Mouse (Mus musculus) embryo, embryonic 10 days (tissue): Measurements from ENCODE around the gene Ccdc42.
A peak's percentile ranks its signal among the peaks of the same experiment; 100 is the strongest.

Experiments used
- DNase-seq: peaks from one replicate; pipeline ENCODE4 v3.0.0-alpha.2; 2015; ENCODE audit warnings: low spot score

Gene Ccdc42

DNA sequence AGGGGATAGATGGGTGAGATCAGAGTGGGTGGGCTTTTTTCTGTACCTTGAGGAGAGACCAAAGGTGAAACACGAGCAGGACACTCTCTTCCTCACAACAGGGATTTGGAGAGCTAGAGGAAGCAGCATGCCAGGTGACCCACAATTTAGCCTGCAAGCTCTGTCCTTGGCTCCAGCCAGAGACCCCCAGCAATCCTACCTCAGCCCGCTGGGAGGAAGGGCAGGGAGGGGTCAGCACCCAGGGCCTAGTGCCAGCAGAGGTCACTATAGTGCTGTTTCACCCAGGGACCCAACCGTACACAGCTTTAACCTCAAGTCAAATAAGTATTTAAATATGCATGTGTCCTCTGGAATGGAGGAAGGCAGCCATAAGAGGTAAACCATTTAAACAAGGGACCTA, 931 bp upstream of the Ccdc42 start:
- peak; percentile 70 for DNase-seq

DNA sequence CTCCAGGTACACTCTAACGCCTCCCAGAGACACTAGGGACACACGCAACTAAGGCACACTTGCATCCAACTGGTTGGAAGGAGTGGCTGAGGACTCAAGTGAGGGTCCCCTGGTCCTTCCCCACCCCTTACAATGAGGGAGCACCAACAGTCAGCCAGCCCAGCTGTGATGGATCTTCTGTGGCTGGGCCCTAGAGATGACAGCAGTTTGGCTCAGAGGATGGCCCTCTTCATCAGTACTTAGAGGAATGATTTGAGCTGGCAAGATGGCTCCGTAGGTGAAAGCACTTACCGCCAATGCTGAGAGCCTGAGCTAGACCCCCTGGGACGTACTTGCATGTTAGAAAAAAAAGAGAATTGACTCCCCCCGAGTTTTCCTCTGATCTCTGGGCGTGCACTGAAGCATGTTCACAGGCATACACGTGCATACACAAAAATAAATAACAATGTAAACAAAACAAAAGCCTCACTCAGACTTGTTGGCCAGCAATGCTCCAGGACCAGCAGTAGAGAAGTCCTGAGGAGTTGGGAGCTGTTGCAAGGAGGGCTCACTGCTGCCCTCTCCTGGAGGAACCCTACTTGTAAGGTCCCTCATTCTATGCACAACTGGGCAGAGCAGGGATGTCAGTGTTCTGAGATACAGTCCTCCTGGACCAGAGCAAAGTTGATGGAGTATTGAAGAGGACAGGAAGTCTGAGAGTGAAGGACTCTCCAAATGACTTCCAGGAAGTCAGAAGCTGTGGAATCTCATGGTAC, 2.4 kb downstream of the Ccdc42 start:
- peak; percentile 89 for DNase-seq

DNA sequence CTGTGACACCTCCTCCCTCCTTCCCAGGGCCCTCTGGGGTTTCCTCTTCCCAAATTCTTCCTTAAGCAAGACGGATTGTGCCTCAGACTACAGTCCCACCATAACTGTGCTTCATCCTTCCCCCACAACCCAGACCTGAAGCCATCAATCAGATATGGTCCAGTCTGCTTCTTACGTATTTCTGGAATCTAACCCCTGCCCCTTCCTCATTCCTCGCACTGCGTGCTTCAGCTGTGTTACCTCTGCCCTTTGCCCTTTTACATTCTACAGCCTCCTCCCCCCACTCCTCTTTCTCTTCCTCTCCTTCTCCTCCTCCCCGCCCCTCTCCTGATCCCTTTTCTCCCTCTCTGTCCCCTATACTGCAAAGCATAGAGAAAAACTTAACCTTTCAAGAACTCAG, 4.9 kb downstream of the Ccdc42 start:
- DNase-seq, result peak; percentile 87

DNA sequence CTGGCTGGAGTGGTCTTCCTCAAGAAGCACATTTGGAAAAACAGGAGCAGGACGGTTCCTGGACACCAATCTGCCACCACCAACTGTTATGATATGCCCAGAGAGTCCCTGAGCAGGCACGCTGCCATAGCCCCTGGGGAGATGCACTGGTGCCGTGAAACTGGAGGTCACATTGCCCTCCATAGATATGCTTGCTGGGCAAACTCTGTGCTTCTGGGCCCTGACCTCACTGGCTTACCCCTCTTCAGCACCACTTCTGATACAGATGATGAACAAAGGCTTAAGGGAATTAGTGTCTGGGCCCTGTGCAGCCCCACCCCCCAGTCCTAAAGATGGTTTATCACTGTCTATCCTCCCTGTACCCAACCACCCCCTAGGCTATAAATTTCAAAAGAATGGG, 6.4 kb downstream of the Ccdc42 start:
- DNase-seq, result no peak

DNA sequence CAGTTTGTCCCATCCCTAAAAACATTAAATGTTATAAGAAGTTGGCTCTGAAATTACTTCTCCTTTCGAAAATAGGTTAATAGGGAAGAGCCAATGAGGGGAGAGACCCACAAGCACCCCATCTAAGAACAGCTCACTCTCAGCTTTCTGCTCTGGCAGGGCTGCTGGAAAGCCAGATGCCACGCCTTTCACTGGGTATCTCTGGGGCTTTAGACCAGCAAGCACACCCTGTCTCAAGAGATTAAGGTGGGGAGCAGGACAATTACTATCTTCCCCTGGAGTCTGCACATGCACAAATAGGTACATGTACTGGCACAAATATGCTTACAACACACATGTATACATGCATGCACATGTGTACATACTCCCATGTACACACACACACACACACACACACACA, 11.1 kb downstream of the Ccdc42 start:
- no peak for DNase-seq

DNA sequence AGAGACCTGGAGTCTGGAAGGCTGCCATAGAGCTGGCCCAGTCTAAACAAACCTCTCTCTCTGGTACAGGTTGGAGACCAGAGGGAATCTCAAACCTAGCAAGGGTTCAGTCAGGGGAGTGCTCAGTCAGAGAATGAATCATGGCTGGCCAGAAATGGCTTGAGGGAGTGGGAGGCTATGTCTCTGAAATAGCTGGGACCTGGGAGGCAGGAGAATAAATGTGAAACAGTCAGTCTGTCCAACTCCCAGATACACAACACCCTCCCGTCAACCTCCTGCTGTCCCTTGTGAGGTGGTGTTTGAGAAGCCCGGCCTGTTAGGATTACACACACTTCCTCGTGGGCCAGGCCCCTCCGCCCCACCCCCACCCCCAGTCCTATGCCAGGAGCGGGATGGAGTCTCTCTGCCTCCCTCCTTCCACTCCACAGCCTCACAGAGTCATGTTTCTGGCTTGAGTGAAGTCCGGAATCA, 13.8 kb downstream of the Ccdc42 start:
- DNase-seq, result peak; percentile 47

DNA sequence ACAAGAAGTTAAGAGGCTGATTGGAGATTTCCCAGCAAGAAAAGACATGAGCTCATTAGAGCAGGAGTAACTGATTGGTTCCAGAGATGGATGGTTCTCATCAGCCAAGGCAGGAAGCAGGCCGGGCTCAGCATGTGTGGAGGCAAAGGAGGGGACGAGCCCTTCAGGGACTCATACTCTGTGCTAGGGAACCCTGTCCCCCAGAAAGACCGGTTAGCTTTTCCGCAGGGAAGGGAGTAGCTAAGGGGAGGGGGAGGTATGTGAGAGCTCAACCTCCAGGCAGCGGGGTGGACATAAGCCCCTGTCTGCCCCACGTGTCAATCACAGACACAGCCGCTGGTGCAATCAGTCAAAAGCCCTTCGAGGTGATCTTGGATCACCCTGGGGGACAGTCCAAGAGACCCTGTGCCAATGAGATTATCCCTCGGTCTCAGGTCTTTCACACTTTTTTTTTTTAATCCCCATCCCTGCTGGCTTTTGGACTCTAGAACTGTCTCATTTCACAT, 14.7 kb downstream of the Ccdc42 start:
- peak; percentile 73 for DNase-seq

DNA sequence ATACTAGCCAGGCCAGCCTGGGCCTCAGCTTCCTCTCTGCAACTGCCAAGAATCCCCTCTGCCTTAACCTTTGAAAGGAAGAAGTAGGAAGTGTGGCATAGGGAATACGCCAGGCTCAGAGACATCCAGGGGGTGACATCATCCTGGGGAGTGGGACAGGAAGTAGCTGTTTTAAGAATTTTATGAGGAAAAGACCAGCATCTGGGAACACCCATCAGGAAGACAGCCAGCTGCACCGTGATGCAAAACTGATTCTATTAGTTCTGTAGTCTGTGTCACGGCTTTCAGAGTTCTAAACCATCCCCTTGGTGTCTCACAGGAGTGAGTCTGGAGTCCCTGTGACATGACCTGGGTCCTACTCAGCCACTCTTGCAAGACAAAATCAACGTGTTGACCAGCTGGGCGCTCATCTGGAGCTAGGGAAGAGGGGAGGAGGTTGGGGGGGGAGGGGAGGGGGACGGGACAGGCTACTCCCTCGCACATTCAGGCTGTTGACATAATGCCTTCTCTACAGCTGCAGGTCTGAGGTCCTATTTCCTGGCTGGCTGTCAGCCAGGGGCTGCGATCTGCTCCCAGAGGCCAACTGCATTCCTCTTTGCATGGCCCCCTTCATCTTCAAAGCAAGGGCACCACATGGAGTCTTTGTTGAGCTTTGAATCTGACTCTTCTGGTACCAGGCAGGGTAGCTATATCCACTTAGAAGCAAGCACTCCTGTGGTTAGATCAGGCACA, 15.5 kb downstream of the Ccdc42 start:
- peak; percentile 62 for DNase-seq

DNA sequence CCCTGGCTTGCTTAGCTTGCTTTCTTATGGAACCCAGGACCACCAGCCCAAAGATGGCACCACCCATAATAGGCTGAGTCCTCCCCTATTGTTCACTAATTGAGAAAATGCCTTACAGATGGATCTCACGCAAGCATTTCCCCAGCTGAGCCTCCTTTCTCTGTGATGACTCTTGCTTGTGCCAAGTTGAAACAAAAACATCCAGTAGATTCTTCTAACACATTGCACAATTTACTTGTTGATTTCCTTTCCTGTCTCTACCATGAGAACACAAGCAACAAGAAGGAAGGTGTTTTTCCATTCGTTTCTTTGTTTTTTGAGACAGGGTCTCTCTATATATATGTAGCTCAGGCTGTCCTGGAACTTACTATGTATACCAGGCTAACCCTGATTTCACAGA, 20.2 kb downstream of the Ccdc42 start:
- DNase-seq, result no peak

DNA sequence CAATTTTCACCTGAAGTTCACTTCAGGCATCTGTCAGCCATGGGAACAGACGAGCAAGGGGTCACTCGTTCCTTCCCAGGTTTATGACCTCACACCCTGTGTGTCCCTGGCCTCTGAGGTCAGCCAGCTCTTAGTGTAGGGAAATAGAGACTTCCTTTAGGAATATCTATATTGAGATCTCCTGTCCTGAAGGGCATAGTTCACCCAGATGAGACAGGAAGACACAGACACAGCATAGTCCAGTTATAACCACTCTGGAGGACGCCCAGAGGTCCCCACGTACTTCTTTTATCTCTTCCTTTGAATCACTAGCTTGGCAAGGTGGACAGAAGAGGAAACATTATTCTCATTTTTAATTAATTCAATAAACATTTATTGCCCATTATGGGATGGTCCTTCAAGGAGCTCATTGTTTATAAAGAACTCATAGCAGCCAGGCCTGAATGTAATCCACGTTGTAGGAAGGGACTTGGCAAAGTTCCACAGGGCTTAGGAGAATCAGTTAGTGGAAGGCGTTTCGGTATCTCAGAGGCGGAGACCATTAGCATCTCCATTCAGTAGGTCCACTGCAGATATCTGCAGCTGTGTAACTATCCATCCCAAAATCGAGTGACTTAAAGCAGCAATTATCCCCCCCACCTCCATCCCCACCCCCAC, 23.2 kb downstream of the Ccdc42 start:
- no peak for DNase-seq

DNA sequence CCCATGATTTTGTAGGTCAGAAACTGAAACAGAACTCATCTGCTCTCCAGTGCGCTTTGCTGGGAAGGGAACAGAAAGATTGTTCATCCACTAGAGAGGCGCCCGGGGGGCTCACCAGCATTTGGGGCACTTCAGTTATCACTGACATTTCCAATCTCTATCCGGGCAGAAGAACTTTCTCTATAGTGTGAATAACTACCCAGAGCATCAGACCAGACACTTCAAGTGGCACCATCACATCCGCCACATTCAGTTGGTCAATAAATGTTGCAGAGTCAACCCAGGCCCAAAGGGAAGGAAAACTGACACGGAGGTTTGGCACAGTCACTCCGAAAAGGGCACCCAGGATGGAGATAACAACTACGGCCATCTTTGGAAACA, 23.7 kb downstream of the Ccdc42 start:
- no peak for DNase-seq

DNA sequence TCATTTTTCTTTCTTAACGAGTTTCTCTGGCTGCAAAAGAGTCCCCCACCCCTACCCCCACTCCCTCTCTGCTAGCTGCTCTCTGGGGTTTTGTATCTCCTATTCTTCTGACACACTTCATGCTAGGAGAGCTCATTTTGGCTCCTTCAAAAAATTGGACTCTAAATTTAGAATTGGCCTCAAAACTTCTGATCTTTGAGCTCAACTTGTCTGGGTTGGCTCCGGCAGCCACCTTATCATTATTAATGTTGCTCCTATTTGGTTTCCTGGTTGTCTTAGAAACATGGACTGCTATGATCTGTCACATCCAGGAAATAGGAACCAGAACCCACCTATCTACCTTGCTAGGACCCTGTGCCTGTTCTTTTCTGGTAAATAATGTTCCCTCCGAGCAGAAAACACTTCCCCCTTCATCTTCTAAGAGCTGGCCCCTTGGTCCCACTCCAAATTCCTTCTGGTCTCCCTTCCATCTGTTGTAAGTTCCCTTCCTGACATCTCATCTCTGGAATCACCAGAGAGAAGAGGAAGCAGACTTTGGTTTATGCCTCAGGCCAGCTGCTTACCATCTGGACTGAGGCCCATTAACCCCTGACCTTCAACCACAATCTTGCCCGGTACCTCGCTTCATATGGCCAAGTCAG, 26.4 kb downstream of the Ccdc42 start:
- DNase-seq, result peak; percentile 74

DNA sequence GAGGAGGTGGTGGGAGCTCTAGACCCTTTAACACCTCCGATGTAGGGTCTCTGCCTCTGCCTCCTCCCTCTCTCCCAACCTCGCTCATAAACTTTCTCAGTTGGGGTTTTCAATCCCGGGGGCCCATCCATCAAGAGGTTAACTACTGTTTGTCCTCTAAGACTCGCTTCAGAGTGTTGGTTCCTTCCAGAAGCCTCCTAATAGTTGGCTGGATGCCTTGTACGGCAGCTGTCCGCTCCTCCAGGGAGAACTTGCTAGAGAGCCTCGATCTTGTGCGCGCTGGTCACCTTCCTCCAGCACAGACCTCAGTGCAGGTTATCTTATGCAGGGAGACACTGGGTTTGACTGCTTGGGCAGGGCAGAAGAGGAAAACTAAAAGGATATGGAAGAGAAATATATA, 35.9 kb downstream of the Ccdc42 start:
- DNase-seq, result no peak

DNA sequence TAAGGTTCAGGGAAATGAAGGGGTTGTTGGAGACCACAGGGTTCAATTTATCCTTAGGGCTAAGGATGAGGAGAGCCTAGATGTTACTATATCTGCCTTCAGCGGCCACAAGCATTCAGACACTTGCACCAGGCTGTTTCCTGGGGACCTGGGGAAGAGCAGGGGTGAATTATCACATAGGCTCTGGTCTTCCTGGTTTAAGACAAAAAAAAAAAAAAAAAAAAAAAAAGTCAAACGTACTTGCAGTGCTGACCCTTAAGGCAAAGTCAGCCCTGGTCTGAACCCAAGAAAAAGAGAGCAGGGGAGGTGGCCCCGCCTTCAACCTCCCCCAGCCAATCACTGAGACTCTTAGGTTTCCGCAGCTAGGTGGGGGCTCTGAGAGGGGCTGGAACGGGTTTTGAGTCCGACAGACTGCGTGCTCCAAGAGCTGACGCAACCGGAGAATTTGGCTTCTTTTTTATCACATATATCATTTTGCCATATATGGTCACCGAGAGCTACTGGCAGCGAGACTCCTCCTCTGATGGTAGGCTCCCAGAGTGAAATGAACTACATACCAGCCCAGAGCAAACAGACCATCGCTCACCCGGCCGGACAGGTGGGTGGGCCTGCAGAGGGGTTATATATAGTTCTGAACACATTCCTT, 36.5 kb downstream of the Ccdc42 start:
- peak; percentile 83 for DNase-seq

DNA sequence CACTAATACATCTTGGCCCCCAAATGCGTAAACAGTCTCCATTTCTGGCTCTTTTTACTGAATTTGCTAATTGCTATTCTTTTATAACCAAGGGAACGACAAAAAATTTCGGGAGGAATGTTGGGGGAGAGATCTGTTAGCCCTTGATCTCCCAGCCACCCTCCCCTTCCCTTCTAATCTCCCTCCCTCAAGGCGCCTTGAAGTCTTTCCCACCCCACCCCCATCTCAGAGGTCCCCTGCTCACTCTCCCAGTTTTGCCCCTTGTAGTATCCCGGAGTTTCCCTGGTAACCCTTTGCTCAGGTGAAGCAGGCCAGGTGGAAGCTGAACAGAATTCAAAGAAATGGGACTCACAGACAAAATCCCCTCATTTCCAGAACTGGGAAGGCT, 37.0 kb downstream of the Ccdc42 start:
- DNase-seq, result no peak

DNA sequence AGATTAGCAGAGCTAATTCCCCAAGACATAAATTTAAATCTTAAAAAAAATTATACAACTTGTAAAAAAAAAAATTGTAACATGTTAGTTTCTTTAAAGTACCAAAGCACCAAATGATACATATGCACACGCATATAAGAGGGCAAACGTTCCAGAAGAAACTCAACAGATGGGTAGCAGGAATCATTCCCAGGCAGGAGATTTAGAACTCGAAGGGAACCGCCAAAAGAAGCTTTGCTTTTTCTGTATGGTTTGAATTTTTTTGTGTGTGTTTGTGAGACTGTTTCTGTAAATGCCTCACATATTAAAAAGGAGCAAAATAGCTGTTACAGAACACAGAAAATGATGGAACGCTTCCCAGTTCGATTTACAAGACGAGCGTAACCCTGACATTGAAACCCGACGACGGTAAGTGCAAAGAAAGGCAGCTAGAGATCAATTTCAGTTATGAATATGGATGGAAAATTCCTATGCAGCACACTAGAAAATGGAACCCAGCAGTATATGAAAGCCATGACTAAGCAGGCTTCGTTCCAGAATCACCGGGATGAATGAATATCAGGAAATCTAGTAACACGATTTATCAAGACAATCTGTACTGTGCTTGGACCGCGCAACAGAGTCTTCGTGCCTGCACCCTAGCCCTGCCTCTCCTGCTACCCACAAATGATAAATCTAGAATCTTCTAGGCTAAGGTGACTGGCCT, 44.9 kb downstream of the Ccdc42 start:
- DNase-seq, result no peak

DNA sequence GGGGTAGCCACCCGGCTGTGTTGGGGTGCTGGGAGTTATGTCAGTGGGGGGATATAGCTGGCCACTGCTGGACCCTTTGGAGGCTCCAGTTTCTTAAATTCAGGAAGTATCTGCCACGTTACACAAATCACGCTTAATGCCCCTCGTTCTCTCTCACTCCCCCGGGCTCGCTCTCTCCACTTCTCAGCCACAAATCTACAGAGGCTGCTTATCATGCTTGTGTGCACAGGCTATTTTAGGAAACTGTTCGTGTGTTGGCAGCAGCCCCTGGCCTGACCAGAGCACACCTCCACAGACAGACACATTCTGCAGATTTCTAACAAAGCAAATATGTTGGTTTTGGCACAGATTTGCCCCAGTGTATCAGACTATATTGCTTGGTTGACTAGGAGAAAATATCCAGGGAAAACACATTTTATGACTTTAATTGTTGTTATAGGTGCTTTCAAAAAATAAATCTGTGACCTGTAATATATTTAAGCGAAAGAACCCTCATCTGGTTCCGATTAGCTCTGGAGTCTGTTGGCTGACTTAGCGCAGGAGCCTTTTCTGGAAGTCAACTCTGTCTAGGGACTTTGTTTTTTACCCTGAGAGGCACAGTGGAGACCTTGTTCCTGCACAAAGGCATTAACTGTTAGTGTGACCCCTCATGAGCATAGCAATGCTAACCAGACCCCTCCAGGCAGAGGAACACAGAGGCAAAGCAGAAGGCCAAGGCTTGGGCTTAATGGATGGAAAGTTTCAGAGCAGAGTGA, 51.2 kb downstream of the Ccdc42 start:
- DNase-seq, result peak; percentile 59

DNA sequence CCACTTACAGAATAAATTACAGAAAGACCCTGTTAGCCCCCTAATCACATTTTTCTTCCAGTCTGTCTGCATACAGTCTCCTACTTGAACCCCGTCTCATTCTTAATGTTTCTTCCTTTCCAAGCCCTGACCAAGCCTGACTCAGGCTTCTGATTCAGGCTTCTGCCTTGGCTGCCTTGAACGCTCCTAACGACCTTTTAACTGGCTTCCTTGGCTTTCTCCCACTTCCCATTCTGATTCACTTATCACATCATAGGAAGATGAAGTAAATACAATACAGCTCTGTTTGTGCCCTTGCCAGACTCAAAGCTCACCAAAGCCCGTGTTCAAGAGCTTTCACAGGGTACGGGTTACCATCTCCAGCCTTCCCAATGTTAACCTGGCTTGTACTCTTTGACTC, 54.5 kb downstream of the Ccdc42 start:
- DNase-seq, result no peak

DNA sequence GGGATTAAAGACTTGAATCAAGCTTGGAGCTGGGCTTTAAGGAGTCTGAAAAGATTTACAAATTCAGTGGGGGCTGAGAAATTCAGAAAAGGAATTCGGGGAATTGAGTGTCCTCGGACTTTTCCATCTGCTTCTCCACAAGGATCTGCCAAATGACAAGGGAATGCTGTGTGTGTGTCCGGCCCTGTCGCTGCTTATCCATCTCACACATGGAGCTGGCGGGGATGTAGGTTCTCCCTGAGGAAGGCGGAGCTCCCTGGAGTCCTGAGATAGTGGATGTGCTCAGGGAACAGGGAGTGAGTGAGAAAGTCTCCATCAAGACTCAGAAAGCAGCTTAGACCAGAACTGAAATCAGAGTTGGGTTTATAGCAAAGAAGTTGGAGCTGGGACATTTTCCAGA, 58.0 kb downstream of the Ccdc42 start:
- DNase-seq, result no peak
